Mouse (Mus musculus) heart, embryonic 14.5 days (tissue): ENCODE data around the gene Ssna1. TPM values are rescaled to one million over a fixed set of nuclear protein-coding genes. Genes with fewer than 3 reads are reported as not detected.

Experiments used
- ATAC-seq: fragments of 200-750 bp; cut with Nextera tagmentation; 2 replicates; pipeline ENCODE4 v1.8.0; 2017; ENCODE audit warnings: low read depth, moderate TSS enrichment; ENCODE audit not compliant: insufficient number of reproducible peaks, insufficient read depth, low FRiP score
- H3K27ac ChIP-seq, 2 experiments: fragments of 200-500 bp in 1 of 2; fragments of 300-500 bp in 1 of 2; sonication (generic) in 1 of 2; replicated peaks in 1 of 2; 2 replicates each; pipeline ENCODE4 v1.5.1; 2012 to 2014; ENCODE audit warnings: low read depth in 2 of 2, low read length in 2 of 2, control low read depth in 1 of 2, mild to moderate bottlenecking in 1 of 2, mixed read lengths in 1 of 2; ENCODE audit not compliant: control insufficient read depth in 1 of 2, insufficient read depth in 1 of 2
- H3K27me3 ChIP-seq: fragments of 300-500 bp; sonication (generic); 2 replicates; pipeline ENCODE4 v1.6.1; 2014; ENCODE audit warnings: mild to moderate bottlenecking, low read length, control low read depth; ENCODE audit not compliant: control insufficient read depth, insufficient read depth
- H3K36me3 ChIP-seq: fragments of 300-500 bp; sonication (generic); 2 replicates; pipeline ENCODE4 v1.6.1; 2014; ENCODE audit warnings: mild to moderate bottlenecking, control low read depth, low read length, mixed read lengths; ENCODE audit not compliant: control insufficient read depth, insufficient read depth
- H3K4me1 ChIP-seq, 2 experiments: fragments of 200-500 bp in 1 of 2; fragments of 300-500 bp in 1 of 2; sonication (generic) in 1 of 2; 2 replicates each; pipeline ENCODE4 v1.6.1; 2012 to 2014; ENCODE audit warnings: low read length in 2 of 2, control low read depth in 1 of 2, mixed read lengths in 1 of 2; ENCODE audit not compliant: control insufficient read depth in 2 of 2, insufficient read depth in 2 of 2
- H3K4me2 ChIP-seq: fragments of 300-500 bp; sonication (generic); 2 replicates; pipeline ENCODE4 v1.6.1; 2014; ENCODE audit warnings: mild to moderate bottlenecking, low read length
- H3K4me3 ChIP-seq, 2 experiments: fragments of 200-500 bp in 1 of 2; fragments of 300-500 bp in 1 of 2; sonication (generic) in 1 of 2; 2 replicates each; pipeline ENCODE4 v1.5.1; 2012 to 2014; ENCODE audit warnings: low read length in 2 of 2, mild to moderate bottlenecking in 2 of 2, control low read depth in 1 of 2, low read depth in 1 of 2, moderate library complexity in 1 of 2; ENCODE audit not compliant: control insufficient read depth in 1 of 2, insufficient read depth in 1 of 2
- H3K9ac ChIP-seq: fragments of 300-500 bp; sonication (generic); 2 replicates; pipeline ENCODE4 v1.6.1; 2014; ENCODE audit warnings: mild to moderate bottlenecking, low read length
- H3K9me3 ChIP-seq: fragments of 300-500 bp; sonication (generic); 2 replicates; pipeline ENCODE4 v1.6.1; 2016; ENCODE audit warnings: low read length, control low read depth; ENCODE audit not compliant: control insufficient read depth
- WGBS: fragments of 180-500 bp; shearing (Covaris S2); extraction: QIAGEN DNeasy Blood & Tissue Kit; methylation state at CpG from one replicate; pipeline ENCODE4 v1.1.7; 2014; 5-methylcytosine and 5-hydroxymethylcytosine counted together
- polyA plus RNA-seq: library from polyadenylated mRNA; unstranded; fragments of >200 nt; fragmentation: Nextera tagmentation; extraction: Ambion mirVana; gene quantifications from 2 replicates; pipeline ENCODE4 v1.2.1, GENCODE M21; 2014

Ssna1 gene
- polyA plus RNA-seq, 1 experiment from 2014 or later, result 163 TPM

DNA sequence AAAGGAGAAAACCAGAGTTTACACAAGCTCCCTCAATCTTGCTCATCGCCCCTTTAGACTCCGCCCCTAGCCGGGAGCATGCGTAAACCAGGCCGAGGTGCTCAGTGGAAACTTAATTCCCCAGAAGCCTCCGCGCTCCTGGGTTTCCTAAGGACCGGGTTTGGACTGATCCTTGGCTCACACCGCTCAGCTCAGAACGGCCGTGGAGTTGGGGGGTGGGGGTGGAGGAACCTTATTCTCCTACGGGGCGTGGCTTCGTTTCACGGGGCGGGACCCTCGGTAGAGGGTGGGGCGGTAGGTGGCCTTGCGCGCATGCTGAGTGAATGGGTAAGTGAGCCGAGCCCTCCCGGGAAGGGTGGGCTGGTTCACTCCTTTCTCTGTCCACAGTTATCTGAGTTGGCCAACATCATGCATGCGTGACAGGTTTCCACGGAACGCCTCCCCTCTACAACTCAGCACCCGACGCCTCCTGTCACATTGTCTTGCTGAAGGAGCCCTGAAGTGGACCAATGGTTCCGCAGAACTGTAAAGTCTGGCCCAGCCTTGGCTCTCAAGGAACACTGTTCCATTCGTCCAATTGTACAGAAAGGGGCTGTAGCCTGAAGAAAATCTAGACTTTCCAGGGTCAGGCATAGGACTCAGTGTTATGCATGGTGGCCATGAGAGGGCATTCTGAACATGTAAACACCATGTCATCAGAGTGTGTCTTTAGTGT is 31.4 kb downstream of the Ssna1 start:
- Histone ChIP-seq H3K4me2 (peak overlapping the region; percentile 98), H3K36me3 (no peaks in the 10 kb centered on the region), H3K9me3 (no peaks in the 10 kb centered on the region), H3K4me1 (peaks cover 8 to 18% of the 10 kb centered on the region in 2 experiments), H3K27ac (no peak overlapping the region), H3K27me3 (peaks cover 28% of the 10 kb centered on the region), H3K4me3 (peak overlapping the region; percentile 19 to 28), H3K9ac (peak overlapping the region; percentile 2; the same call in 1 of the 2 replicates)
- WGBS, result 2% methylated on average over 29 of the region's 29 CpGs
- ATAC-seq, result peak; percentile 64

DNA sequence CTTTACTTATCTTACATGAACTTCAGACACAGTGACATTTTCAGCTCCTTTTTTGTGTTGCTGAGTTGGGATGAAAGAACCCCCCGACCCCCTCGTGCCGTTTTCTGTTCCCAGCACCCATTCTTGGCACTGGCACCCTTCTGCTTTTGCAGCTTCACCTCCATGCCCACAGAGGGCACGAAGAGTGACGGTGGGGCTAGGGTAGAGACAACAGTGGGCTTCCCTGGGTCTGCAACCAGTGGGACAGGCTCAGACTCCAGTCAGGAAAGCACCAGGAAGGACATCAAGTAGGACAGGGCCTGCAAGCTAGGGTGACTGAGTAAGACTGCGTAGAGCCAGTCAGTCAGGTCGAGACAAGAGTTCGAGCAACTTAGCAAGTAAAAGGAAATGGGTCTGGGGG is 31.9 kb downstream of the Ssna1 start:
- Histone ChIP-seq H3K9ac (peak overlapping the region; percentile 2; the same call in 1 of the 2 replicates), H3K36me3 (no peaks in the 10 kb centered on the region), H3K9me3 (no peaks in the 10 kb centered on the region), H3K27ac (no peak overlapping the region), H3K4me2 (peak overlapping the region; percentile 98), H3K27me3 (peaks cover 28% of the 10 kb centered on the region), H3K4me3 (peak overlapping the region; percentile 19 to 28; a peak in 3 of 4 replicates), H3K4me1 (peaks cover 8 to 18% of the 10 kb centered on the region in 2 experiments)
- 53% methylated on average over 8 of the region's 8 CpGs for WGBS
- no peak for ATAC-seq

DNA sequence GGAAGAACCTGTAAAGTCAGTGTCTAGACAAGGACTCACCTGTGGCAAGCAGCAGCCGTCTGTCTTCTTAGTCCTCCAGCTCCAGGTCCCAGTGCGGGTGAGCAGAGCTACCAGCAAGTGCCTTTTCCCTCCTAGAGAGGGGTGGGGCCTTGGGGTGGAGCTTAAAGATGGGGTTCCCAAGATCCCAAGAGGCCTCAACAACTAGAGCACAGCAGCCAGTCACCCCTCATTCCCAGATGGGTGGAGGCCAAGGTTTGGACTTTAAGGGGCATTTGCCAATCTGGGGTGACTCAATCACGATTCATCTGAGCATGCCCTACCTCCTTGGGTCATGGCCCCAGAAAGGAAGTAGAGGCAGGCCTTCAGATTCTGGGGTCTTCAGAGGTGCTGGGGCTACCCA is 32.5 kb downstream of the Ssna1 start:
- 76% methylated on average over 3 of the region's 3 CpGs for WGBS
- Histone ChIP-seq H3K4me2 (no peak overlapping the region), H3K4me1 (peaks cover 8 to 18% of the 10 kb centered on the region in 2 experiments), H3K9me3 (no peaks in the 10 kb centered on the region), H3K27me3 (peaks cover 28% of the 10 kb centered on the region), H3K9ac (no peak overlapping the region), H3K27ac (no peak overlapping the region), H3K4me3 (no peak overlapping the region), H3K36me3 (no peaks in the 10 kb centered on the region)
- no peak for ATAC-seq

DNA sequence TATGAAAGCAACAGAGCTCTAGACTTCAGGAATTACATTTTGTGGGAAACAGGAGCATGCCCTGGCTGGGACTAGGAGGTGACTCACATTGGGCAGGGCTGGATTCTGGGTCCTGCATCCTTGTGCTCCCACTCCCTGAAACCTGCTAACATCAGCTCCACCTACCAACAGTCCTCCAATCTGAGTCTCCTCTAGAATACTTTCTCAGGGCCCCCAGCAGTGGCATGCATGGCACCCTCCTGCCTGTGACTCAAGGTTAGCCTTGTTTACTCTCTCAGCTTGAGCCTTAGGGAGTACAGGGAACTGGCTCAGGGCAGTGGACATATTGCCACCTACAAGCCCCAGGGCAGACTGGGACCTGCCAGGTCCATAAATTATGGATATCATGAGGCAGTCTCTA is 34.1 kb downstream of the Ssna1 start:
- Histone ChIP-seq H3K4me2 (no peak overlapping the region), H3K4me3 (no peak overlapping the region), H3K9me3 (no peaks in the 10 kb centered on the region), H3K4me1 (peaks cover 8 to 18% of the 10 kb centered on the region in 2 experiments), H3K27ac (no peak overlapping the region), H3K27me3 (peaks cover 27% of the 10 kb centered on the region), H3K9ac (no peak overlapping the region), H3K36me3 (no peaks in the 10 kb centered on the region)
- no peak for ATAC-seq

DNA sequence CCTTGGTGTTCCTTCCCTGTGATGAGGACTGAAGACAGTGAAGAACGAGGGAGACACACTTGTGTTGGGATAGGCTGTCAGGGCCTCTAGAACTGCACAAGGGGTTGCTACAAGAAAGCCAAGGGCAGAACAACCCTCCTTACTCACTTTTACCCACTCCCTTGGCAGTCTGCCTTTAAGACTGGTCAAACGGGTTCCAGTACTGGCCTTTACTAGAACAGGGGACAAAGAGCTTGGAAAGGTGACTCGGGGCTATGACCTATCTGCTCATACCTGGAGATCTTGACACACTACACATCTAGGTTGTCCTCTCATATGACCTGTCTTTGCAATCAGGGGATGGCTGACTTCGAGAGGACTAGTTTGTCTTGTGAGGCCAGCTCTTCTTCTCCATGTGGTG is 34.7 kb downstream of the Ssna1 start:
- Histone ChIP-seq H3K9ac (no peak overlapping the region), H3K27me3 (peaks cover 21% of the 10 kb centered on the region), H3K36me3 (no peaks in the 10 kb centered on the region), H3K4me3 (no peak overlapping the region), H3K9me3 (no peaks in the 10 kb centered on the region), H3K4me2 (no peak overlapping the region), H3K27ac (no peak overlapping the region), H3K4me1 (peaks cover 8 to 14% of the 10 kb centered on the region in 2 experiments)
- ATAC-seq, result no peak
- WGBS, result 53% methylated on average over 4 of the region's 4 CpGs

DNA sequence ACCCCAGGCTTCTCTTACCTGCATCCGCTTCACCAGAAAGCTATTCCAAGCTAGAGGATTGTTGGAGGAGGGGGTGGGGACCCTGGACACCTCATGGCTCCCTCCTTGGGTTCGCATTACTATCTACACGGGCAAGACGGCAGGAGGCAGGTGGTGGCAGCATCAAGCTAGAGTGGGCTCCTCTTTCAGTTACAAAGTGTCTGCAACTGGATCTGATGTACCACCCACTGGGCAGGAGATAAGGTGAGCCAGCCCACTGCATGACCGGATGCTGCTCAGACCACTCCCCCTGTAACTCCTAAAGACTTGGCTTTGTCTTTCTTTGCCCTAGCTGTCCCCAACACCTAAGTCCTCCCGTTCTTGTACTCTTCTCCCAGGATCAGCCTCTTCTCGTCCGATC is 35.6 kb downstream of the Ssna1 start, which contains the start of gene Rnf224:
TSS of gene Rnf224 (minus strand) at position 174 of the 400 bp plus-strand sequence.
- Histone ChIP-seq H3K4me3 (no peak within 1 kb of the TSS), H3K9me3 (no peaks in the 10 kb centered on the region), H3K27me3 (peaks cover 17% of the 10 kb centered on the region), H3K4me1 (peaks cover 7% of the 10 kb centered on the region in 2 experiments), H3K27ac (no peak within 1 kb of the TSS), H3K9ac (no peak within 1 kb of the TSS), H3K4me2 (no peak within 1 kb of the TSS), H3K36me3 (no peaks in the 10 kb centered on the region)
- no peak for ATAC-seq
- 22% methylated on average over 8 of the region's 8 CpGs for WGBS

DNA sequence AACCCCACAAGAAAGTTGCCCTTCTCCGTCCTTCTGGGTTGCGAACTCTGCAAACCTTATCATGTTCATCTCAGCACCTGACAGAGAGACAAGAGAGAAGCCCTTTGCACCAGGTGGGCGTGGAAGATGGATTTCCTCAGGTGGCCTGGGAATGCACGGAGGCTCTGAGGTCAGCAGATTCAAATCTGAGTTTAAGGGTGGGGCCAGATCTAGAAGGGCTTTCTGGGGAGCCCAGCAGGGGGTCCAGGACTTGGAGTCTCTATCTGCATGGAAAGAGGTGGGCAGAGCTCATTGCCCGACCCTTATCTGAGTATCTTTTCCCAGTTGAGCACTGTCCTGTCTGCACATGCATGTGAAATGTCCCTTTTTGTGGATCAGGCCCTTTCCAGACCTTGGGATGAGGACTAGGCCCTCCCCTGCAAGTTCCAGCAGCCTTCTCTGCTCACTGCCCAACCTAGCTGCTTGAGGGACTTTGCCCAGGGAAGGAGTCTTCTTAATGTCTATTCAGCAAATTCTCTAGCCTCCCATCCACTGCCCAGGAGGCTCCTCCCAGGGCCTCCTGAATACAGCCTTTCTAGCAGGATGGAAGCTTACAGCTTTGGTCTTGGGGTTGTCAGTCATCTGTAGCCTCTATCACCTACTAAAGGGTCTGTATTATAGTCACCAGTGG is 37.6 kb downstream of the Ssna1 start:
- ATAC-seq, result no peak
- WGBS, result 61% methylated on average over 5 of the region's 5 CpGs
- no peak overlapping the region for H3K4me3 ChIP-seq
- peaks cover 27% of the 10 kb centered on the region for H3K27me3 ChIP-seq
- H3K9ac ChIP-seq, result no peak overlapping the region
- H3K4me1 ChIP-seq, result no peaks in the 10 kb centered on the region
- H3K27ac ChIP-seq, result no peak overlapping the region
- no peaks in the 10 kb centered on the region for H3K36me3 ChIP-seq
- H3K4me2 ChIP-seq, result no peak overlapping the region
- H3K9me3 ChIP-seq, result no peaks in the 10 kb centered on the region
